Mouse (Mus musculus): ENCODE measurements around the gene Mocs1.
"Not testable (repeated sequence)": the region's sequence is repeated elsewhere in the genome, so short reads cannot be mapped to it uniquely, and the experiment has no call there.

The Mocs1 gene

DNA sequence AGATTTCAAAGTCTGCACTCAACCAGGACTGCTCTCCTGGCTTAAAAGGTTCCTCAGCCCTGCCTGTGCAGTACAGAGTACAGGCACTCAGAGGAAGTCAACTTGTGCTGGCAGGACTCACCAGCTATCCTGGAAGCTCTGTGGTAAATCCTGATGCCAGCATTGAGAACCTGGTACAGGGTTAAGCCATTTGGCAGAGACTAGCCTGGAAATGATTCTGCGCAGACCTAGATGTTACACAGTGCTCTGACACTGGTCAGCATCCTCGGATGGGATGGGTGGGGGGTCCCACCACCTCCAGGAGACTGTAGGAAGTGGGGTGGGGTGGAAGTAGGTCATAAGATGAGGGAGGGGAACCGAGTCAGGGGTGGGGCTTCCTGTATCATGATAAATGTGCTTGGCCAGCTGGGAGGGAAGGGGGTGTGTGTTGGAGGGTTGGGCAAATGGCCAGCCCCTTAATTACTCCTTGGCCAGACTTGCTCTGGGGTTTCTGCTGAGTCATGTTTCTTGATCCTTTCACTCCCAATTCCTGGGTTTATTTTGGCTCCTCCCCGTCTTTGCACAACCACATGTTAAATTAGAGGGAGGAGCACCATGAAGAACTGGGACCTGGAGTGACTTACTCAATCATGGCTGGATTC, 4.0 kb downstream of the Mocs1 start:
- DNase-seq (ENCODE audit: low spot score in 2 of 2): no peak

DNA sequence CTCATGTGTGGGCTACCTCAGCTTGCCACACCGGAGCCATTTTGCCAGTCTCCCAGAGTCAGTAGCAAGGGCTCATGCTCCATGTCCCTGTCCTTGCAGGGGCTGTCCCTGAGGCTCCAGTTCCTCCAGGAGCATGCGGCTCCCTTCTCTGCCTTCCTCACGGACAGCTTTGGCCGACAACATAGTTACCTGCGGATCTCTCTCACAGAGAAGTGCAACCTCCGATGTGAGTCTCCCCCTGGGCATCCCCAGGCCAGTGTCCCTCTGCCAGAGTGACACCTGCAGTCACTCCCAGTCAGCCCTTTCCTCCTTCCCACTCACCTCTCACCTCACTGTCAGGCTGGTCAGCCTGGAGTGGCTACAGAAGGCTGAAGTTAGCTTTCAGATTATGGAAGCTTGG, 4.9 kb downstream of the Mocs1 start:
- DNase-seq (ENCODE audit: low spot score in 2 of 2): no peak

DNA sequence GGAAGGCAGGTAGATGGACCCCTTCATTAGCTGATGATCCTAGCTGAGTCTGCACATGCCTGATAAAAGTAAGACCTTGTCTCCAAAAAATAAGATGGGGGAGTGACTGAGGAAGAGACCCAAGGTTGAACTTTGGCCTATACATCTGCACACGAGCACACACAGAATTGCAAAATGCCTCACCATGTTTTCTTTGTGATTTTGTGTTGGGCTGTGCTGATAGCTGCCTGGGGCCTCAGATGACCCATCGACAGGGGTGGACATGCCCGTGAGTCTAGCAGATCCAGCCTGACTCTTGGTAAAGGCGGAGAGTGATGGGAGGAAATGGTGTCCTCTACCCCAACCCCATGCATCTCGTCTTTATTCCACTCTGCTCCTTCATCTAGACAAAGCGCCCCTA, 6.1 kb downstream of the Mocs1 start:
- no peak for DNase-seq (ENCODE audit: low spot score in 2 of 2)

DNA sequence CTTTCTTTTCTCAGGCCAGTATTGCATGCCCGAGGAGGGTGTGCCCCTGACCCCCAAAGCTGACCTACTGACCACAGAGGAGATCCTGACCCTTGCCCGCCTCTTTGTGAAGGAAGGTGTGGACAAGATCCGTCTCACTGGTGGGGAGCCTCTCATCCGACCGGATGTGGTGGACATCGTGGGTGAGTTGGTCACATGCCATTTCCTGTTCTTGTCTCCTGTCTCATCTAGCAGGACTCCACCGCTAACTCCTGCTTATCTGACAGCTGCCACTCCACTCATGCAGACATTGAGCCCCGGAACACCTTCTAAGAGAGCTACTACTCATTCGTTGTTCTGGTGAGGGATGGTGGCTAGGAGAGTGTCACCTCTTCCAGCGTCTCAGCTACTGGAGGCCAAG, 6.9 kb downstream of the Mocs1 start:
- DNase-seq (ENCODE audit: low spot score in 2 of 2): no peak

DNA sequence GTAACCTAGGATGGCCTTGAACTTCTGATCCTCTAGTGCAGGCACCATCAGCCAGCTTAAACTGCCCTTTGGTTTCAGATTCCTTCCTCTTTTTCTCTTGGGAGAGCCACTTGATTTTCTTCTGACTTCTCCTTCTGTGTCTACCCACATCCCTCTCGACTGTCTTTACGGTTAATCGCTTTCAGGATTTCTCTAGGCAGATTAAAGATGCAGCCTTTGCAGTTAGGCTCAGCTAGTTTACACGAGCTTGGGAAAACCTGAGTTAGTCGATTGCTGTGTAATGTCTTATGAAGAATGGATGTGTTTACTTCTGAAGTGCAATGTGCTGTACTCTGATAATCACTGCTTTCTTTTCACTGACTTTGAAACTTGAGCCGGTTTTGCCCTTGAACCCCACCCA, 8.5 kb downstream of the Mocs1 start:
- DNase-seq (ENCODE audit: low spot score in 2 of 2): no peak

DNA sequence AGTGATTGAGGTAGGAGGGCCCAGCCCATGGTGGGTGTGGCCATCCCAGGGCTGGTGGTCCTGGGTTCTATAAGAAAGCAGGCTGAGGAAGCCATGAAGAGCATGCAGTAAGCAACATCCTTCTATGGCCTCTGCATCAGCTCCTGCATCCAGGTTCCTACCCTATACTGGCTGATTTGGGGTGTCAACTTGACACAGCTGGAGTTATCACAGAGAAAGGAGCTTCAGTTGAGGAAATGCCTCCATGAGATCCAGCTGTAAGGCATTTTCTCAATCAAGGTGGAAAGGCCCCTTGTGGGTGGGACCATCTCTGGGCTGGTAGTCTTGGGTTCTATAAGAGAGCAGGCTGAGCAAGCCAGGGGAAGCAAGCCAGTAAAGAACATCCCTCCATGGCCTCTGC, 9.1 kb downstream of the Mocs1 start:
- DNase-seq (ENCODE audit: low spot score in 2 of 2): not testable (repeated sequence)

DNA sequence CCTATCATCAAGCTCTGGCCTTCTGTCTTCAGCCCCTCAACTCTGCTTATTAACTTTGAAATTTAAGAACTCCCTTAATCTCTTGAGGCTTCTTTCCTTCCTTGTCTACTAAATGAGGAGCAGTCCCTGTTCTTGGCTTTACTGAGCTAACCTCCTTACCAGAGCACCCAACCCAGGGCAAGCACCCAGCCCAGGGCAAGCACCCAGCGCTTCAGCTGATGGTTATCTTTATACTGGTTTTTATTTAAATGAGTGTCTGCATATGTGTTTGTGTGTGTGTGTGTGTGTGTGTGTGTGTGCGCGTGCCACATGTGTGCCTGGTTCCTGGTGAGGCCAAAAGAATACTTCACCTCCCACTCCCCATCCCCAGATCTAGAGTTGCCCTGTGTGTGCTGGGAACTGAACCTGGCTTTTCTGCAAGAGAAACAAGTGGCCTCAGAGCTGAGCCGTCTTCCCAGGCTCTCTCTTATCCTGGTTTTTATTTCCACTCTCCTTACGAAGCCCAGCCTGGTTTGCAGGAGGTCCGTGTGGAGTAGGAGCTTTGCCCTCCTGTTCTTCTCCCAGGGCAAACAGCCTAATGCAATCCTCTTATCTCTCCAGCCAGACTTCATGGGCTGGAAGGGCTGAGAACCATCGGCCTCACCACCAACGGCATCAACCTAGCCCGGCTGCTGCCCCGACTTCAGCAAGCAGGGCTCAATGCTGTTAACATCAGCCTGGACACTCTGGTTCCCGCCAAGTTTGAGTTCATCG, 10.8 kb downstream of the Mocs1 start:
- no peak for DNase-seq (ENCODE audit: low spot score in 2 of 2)

DNA sequence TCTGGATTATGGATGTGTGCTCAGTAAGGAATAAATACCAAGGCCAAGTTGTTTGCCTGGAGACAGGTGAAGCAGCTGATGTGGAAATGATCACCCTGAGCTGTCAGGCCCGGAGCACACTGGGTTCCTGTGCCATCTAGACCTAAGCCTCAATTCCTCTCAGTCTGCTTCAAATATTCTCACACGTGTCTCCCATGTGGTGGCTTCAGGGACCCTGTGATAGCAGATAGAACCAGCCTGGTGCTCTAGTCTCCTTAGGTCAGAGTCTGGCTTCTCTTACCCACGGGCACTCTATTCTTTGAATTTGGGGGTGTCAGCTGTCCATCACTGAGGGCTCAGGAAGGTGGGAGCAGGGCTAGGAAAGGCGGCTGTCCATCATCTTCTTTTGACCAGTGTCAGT, 11.5 kb downstream of the Mocs1 start:
- DNase-seq (ENCODE audit: low spot score in 2 of 2): no peak

DNA sequence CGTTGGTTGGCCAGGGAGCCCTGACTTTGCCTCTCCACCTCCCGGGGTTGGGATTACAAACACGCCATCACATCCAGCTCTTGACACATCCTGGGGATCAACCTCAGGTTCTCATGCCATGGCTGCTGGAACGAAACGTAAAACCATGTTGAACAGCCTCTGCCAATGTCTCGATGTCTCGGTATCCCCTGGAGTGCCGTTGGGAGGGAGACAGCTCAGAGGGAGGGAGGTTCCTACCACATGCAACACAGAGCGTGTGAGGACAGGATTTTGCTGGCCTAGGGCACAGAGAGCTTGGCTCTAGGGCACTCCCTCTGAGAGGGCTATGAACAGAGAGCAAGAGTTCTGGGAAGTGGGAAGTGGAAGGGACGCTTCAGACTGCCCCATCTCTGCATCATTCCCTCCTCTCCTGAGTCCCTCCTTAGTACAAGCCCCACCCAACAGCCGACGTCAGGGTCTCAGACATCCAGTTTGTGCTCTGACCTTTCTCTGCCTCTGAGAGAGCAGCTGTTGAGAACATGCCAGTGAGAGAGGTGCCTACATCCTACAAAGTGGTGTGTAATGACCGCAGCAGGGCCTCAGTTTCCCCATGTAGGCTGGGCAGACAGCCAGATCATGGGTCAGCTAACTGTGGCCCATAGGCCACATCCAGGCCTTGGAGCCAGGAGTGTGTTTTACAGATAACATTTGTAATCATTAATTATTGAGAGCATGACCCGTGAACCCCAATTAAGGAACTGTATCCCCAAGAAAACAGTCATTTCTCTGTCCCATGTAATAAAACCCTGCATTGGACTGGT, 12.4 kb downstream of the Mocs1 start:
- no peak for DNase-seq (ENCODE audit: low spot score in 2 of 2)

DNA sequence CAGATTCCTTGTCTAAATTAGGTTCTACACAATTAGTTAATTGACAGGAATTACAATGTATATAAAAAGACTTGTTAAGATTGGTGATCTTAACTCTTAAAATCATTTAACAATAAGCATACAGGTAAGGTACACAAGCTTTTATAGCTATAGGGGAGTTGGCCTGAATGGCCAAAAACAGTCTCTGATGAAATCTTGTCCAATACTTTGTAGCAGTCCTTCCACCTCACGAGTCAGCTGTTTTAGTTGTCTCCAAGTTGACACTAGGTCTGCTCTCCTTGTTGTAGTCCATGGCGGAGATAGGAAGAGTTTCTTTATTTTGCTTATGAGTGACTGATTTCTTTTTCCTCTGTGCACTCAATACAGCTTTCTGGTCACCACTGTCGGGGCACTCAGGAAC, 14.7 kb downstream of the Mocs1 start:
- DNase-seq (ENCODE audit: low spot score in 2 of 2): not testable (repeated sequence)

DNA sequence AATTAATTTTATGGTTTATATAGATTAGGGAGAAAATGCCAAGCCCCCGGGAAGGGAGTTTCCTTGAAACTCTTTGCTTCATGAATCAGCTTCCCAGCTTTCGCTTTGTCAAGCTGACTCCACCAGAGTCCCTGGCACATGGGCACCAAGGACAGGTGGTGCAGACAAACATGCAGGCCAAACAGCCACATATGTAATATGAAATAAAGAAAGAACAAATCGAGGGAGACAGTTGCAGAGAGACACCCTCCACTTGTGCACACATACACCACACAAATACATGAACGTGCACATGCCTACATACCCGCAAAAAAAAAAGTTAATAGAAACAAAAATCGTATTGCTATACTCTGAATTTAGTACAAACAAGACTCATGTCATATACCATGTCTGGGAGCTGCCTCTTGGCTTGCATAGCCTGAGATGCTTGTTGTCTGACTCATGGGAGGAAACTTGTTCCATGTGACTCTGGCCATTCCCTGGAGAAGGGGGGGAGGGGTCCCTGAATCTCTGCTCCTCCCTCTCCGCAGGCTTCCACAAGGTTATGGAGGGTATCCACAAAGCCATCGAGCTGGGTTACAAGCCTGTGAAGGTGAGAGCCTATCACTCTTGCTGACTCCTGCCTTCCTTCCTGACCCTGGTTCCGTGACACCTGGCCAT, 20.5 kb downstream of the Mocs1 start:
- no peak for DNase-seq (ENCODE audit: low spot score in 2 of 2)

DNA sequence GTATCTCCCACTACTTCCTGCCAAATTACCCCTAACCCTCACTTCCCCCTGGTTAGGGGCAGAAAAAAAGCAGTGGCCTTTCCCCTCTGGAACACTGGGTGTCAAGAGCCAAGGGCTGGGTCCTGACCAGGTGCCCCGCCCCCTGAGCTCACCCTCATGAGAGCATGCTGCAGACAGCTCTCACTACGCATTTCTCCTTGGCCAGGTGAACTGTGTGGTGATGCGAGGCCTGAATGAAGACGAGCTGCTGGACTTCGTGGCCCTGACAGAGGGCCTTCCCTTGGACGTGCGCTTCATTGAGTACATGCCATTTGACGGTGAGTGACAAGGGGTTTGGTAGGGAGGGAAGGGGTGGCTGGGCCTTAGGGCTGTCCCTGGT, 21.1 kb downstream of the Mocs1 start:
- DNase-seq (ENCODE audit: low spot score in 2 of 2): no peak

DNA sequence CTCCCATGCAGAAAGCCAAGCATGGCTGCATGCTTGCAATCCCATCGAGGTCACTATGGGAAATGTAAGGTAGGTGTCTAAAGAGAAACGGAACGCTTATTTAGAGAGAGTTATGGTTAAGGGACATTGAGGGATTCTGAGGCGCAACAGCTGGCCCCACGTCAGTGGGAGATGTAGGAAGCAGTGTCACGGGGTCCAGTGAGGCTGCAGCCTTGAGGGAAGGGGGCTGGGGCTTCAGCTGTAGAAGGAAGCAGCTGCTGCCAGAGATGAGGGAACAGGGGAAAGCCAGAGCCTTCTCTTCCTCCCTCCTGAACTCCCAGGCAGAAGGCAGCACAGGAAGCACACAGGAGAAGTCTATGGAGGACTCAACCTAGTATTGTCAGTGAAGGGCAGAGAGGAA, 22.8 kb downstream of the Mocs1 start:
- no peak for DNase-seq (ENCODE audit: low spot score in 2 of 2)

DNA sequence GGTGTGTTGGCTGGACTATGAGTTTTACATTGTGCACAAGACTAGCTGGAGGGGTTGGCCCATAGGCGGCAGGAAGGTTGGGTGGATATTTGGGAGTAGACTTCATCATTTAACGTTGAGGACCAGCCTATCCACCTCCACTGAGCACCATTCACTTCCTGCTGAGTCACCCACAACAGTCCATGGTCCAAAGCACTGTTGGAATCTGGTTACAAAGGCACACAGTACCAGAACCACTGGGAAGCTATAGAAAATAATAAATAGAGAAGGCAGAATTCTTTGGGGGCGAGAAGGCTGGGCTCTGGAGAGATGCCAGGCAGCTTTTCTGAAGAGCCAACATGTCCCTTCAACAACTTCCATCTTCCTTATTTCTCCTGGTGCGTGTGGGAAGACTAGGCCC, 28.2 kb downstream of the Mocs1 start:
- no peak for DNase-seq (ENCODE audit: low spot score in 2 of 2)

DNA sequence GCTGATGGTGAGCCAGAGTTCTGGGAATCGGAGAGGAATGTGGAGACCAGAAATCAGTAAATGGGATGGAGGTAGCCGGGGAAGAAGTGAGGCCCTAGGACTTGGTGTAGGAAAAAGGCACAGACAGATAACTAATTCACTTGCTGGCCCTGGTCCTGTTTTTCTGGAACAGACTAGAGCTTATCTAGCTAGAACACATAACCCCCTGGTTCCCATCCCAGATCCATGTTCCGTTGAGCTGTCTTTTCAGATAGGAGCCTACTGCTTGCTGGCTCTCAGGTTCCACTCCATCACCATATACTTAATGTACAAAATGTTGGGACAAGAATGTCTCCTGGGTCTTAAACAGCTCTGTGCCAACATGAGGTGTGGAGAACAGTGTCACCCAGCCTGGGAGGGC, 29.7 kb downstream of the Mocs1 start:
- DNase-seq (ENCODE audit: low spot score in 2 of 2): no peak

DNA sequence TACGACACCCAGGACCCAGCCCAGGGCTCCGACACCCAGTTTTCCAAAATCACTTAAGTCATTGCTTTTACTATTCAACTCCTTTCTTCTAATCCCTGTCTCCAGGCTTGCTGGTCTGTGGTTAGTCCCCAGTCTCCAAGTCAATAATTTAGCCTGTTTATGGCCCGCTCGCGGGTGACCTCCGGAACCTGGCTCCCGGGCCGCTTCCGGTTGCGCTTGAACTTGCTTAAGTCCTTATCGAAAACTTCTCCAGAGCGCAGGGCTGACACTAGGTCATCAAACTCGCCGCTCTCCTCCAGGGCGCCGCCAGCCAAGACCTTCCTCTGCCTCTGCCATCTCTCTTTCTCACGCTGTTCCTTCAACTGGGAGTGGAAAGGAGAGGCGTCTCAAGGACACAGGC, 30.2 kb downstream of the Mocs1 start:
- no peak for DNase-seq (ENCODE audit: low spot score in 2 of 2)

DNA sequence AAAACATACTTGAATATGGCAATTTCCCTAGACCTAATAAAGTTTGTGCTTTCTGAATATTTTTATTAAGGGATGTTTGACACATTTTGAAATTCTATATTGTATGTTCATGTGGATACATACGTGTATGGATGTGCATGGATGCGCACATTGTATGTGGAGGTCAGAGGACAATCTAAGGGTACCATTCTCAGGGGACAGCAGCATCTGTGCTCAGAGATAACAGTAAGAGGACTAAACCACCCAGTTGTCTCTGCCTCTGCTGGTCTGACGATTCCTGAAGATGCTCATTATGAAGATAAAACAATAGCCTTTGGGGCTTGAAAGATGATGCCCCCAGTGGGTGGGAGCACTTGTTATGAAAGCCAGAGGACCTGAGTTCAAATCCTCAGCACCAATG, 36.7 kb downstream of the Mocs1 start:
- no peak for DNase-seq (ENCODE audit: low spot score in 2 of 2)

DNA sequence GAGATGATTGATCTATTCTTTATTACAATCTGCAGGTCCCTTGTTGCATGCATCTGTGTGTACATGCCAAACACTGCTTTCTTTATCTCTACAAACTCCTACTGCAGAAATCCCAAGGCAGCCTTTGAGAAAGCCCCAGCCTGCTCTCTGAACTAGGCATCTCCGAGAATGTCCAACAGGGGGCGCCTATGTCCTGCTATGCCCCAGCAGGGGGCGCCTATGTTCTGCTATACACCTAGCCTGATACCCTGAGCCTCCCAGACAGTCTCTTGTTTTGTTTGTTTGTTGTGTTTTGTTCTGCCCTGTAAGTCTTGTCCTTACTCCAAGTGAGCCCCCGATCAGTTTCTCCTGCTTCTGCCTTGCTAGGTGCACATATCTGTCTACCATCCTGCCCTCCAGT, 40.1 kb downstream of the Mocs1 start:
- peak; percentile 70 to 84 for DNase-seq (ENCODE audit: low spot score in 2 of 2)

DNA sequence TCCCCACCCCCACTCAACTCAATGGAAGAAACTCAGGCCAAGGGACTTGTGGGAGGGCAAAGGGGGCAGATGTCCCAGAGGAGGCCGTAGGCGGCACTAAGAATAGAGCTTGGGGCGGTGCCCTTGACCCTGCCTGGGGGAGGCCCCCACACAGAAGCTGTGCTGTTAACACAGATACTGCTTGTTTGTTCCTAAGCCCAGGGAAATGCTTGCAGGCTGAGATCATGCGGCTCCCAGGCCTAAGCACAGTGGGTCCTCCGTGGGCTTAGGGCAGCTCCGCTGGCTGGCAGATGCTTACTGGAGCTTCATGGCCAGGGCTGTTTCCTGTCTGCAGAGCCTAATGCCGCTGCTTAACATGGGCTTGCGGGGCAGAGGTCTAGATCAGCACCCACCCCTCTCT, 44.5 kb downstream of the Mocs1 start:
- DNase-seq (ENCODE audit: low spot score in 2 of 2): no peak

DNA sequence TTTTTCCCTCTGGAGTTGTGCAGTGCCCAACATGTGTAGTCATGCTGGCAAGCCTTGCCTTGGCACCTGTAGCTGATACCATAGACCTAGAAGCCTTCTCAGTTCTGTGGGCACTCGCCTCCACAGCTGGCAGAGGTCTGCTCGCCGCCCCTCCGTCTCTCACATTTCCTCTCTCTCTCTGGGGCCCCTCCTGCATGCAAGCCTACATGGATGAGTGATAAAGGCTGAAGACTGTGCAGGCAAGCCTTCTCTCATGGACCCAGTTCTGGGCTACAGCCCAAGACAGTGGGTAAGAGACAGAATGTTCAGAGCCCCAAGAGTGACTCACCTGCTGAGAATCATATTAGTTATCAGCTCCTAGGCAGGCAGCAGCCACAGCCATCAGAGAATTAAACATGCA, 45.9 kb downstream of the Mocs1 start:
- DNase-seq (ENCODE audit: low spot score in 2 of 2): peak; percentile 32 to 63

DNA sequence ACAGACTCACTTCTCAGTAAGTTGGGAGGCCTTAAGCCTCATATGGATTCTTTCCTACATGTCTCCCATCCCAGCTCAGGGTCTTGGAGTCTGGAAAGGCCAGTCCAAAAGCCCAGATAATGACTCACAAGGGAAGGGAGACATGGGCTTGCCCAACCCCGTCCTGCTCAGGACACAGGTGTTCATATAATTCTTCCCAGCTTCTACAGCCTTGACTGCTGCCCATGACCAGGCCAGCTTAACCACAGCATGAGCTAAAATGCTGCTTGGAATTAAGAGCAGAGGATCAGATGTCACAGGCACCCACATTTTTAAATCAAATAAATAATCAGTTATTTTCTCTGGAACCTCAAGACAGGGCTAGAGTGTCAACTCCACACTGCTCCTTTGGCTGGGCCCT, 47.0 kb downstream of the Mocs1 start:
- no peak for DNase-seq (ENCODE audit: low spot score in 2 of 2)

DNA sequence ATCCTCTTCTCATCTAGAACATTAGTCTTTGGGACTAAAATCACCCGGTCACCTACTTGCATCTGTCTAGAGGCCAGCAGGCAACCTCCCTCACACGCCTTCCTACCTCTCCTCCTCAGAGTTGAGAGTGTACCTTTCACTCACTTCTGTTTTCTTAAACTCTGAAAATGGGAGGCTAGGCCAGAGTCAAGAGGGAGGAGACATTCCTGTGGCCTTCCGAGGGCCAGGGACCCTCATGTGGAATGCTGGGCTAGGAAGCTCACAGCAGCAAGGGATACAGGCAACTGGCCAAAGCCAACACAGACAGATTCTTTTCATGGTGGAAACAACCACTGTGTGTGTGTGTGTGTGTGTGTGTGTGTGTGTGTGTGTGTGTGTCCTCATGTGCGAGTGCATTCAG, 49.2 kb downstream of the Mocs1 start:
- no peak for DNase-seq (ENCODE audit: low spot score in 2 of 2)

All from frontal cortex, postnatal 36 days (tissue).